Mouse (Mus musculus) gastrocnemius, adult 8-10 months (tissue): ENCODE measurements around the gene Exosc5. TPM values are rescaled to one million over a fixed set of nuclear protein-coding genes. Genes with fewer than 3 reads are reported as not detected.

Experiments used
- DNase-seq, 2 experiments: peaks; one replicate each; pipeline ENCODE4 v3.0.0; 2022; ENCODE audit warnings: low spot score in 2 of 2
- total RNA-seq, 4 experiments: library from RNA; stranded (reverse); gene quantifications; 2 replicates each; pipeline ENCODE4 v1.2.4; 2022

Exosc5 gene
- total RNA-seq, 4 experiments from 2014 or later, result 24.3 to 32.8 (median 27.2) TPM

DNA sequence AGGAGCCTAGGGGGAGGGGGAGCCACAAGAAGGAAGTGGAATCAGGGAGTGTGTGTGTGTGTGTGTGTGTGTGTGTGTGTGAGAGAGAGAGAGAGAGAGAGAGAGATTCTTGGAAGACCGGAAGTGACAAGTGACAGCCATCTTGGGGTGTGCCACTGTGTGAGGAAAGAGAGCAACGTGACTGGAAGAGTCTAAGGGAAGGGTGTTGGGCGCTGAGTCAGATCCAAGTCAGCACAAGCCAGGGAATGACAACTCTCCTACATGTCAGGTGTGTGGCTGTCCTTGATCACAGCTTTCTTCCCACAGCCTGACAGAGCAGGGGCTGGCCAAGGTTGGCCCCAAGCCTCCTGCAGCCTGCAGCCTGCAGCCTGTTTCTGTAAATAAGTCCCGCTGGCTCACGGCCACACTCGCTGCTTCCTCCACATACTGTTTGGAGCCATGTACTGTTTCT, 46.9 kb downstream of the Exosc5 start:
- no peak for DNase-seq

DNA sequence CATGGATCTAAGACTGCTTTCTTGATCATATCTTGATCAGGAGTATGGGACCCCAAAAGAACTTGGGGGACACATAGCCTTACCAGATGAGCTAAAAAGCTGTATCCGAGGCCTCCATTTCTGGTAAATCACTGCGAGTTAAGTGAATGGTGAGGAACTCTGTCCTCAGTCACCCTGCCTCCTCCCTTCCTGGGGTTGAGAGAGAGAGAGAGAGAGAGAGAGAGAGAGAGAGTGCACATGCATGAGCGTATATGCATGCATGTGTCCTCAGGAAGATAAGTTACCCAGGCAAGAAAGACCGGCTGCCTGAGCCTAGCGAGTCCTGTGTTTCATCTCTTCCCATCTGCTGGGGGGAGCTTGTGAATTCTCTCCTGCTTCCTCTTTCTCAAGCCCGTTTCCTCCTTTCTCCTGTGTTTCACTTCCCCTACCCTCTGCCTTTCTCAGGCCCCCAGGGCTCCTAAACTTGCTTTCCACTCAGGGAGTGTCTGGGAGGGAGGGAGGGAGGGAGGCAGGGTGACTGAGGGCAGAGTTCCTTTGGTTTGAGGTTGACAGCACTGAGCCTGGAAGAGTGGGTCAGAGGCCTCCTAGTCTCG, 47.7 kb downstream of the Exosc5 start:
- DNase-seq, result no peak

DNA sequence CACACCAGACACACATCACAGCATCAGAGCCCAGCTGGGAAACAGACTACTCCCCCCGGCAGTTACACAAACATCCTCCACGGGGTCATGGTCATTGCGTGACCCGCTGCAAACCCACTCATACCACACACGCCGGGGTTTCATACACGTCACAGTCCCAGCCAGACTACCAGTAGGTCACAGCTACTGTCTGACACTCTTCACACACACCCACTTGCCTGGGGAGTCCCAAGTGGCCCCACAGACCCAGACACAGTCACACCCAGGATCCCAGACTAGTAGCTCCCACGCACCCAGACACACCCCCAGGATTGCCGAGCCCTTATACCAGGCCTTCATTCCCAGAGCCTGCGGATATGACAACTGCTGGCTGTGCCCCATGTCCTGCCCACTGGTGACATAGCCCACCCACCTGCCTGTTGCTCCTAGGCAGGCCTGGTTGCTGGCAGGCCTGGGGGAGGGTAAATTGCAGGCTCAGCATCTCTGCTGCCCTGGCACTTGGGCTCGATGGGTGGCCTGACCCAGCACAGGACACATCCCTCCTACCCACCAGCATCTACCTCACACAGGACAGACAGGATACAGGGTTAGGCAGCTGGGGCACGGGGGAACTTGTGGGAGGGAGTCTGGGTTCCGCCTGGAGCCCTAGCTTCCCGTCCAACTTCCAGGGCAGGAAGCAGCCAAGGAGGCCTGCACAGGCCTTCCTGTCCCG, 48.8 kb downstream of the Exosc5 start:
- peak in 1 of 2 experiments; percentile 30 for DNase-seq

DNA sequence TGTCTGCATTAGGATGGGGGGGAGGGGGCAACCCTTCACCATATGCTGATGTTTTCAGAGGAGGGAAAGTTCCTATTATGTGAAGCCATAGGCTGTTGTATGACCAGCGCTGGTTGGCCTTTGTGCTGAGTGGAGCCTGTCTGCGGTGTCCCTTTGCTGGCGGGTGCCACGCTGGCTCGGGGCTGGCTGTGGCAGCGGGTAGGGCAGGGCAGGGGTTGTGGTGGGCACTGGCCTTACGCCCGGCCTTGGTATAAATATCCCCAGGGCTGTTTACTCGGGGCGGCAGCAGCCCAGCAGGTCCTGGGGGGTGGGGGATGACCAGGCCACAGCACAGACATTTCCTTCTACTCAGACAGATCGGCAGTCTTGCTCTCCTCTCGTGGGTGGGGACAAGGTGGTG, 51.0 kb downstream of the Exosc5 start:
- peak in 1 of 2 experiments; percentile 57 for DNase-seq

DNA sequence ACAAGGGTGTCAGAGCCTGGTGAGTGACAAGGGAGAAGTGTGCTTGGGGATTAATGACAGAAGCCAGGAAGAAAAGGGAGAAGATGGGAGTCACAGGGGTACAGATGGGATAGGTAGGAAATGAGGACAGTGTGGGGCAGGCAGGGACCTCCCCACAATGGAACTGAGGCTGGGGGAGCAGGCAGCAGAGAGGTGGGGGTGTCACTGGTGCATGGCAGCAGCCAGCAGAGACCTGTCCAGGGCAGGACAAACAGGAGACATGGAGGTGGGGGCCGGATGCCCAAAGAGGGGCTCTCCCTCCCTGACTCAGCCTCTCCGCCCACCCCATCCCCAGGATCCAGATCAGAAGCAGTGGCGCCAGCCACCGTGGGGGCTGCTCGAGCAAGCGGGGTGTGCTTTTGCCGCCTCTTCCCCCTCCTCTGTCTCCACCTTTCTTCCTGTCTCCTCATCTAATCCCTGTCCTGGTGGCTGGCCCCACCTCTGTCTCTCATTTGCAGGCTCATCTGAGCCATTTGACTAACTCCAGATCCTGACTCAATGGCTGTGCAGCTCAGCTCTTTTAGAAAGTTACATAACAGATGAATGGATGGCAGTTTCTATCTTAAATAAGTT, 51.7 kb downstream of the Exosc5 start:
- peak in 1 of 2 experiments; percentile 18 for DNase-seq

DNA sequence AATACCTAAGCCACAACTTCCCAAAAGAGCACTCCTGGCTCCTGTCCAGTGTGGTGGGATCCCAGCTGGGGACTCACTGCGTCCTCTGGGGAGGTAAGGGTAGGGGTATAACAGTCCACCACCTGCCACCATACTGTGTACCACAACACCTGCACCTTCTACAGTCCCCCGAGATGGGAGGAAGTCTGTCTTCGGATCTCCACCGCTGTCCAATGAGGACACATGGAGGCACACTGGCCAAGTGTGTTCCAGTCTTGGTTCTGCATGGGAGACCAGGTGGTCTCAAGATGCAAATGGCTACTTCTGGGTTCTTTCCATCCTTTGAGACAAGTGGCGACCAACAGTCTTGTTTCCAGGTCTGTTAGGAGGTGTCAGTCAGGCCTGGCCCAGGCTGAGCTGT, 52.2 kb downstream of the Exosc5 start:
- DNase-seq, result no peak

DNA sequence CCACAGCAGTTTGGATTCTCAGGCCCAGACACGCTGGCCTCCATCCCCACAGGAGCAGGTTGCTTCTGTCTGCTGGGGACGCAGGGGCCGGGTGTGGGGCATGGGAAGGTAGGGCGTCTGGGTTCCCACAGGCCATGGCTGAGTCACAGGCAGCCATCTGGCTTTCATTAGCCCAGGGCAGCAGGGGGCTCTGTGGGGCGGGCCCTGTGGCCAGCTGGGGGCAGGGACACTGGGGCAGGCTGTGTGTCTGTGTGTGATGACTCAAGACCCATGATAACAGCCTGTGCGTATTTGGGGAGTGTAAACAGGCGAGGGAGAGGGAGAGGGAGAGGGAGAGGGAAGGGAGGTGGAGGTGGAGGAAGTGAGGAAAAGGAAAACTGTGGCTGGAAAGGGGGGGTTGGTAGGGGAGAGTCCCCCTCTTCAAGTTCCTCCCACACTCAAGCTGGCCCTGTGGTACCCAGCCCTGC, 52.8 kb downstream of the Exosc5 start:
- DNase-seq, result peak in 1 of 2 experiments; percentile 56

DNA sequence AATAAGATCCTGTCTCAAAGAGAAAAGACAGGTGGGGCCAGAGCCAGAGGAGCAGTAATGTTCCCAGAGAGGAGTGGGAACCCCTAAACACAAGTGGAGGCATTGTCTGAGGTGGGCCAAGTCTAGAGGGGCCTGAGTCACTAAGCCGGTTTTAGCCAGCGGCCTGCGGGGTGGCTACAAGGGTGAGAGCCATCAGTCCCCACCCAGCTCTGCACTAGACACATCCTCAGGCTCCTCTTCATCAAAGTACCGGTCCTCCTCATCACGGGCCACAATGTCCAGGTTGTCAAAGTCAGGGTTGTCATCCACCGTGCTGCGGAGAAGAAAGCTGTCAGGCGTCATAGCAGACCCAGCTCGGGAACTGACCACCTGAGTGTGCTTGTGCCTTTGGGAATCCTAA, 53.8 kb downstream of the Exosc5 start:
- DNase-seq, result no peak

DNA sequence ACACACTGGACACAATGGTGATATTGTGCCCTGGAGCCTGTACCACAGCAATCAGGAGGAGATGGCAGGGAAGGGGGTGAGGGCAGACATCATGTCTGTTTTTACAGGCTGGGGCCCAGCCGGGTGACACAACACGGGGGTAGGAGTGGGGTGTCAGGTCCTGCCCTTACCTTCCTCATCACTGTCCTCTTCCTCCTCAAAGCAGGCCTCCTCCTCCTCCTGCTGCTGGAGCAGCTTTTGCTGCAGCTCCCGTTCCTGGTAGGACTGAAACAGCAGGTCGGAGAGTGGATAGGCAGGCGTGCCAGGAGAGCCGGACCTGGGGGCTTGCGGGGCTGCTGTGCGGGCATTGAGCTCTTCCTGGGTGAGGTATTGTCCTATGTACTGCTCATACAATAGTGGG, 55.6 kb downstream of the Exosc5 start:
- no peak for DNase-seq

DNA sequence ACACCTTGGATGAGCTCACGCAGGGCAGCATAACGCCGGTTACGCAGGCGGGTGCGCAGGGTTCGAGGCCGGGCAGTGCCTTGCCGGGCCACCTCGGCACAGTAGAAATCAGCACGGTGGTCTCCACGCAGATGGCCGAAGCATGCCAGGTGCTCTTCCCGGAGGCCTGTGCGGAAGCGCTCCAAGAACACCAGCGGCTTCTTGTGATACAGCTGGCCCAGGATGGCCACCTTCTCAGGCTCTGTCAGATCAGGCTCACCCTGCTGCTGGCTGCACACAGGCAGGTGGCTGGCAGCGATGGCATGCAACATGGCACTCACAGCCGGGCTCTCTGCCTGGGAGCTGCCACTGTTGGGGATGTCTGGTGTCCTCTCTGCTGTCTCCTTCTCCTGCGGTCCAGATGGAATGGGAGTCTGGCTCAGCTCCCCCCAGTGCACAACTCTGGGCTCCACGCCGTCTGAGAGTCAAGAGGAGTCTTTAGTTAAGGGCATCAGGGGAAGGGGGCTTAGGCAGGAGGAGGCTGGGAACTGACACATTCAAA, 56.8 kb downstream of the Exosc5 start:
- DNase-seq, result no peak

DNA sequence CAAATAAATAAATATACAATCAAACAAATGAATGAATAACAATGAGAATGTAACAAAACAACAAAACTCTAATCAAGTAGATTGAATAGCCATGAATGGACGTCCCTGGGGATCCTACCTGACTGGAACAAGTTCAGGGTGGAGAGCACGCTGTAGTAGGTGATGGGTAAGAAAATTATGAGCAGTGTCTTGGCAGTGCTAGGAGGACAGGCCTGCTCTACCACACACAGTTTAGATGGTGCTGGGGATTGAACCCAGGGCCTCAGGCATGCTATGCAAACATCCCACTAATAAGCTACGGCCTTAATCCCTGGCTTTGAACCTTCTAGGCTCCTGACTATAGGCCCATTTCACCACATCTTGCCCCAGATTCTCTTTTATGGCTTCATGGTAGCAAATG, 58.5 kb downstream of the Exosc5 start:
- DNase-seq, result no peak

DNA sequence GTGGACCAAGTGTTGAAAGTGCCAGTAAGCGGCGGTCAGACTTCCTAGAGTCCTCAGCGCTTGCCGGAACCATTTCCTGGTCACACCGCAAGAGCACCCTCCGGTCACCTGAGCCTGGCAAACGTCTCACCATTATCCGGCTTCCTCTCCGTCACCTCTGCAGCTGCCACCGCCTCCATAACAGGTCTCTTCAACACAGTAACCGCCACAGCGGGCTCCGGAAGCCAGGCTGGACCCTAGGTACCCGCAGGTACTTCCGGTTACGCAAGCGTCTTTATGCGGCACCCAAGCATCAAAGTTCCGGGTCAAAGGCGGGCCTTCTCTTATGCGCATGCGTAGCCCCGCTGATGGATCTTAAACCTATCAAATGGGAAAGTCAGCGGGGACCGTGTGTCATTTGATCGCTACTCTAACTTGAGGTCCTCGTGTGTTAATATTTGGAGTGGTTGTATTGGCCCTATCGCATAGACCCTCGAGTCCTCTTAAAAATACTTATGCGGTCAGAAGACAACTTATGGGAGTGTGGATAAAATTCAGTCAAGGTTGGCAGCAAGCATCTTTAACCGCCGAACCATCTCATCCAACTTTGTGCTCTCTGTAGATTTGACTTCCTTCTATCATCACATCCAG, 59.9 kb downstream of the Exosc5 start, which contains the start of gene Ccdc97:
TSS of gene Ccdc97 (minus strand) at position 301 of the 630 bp plus-strand sequence.
- DNase-seq, result peak; percentile 90 to 91

DNA sequence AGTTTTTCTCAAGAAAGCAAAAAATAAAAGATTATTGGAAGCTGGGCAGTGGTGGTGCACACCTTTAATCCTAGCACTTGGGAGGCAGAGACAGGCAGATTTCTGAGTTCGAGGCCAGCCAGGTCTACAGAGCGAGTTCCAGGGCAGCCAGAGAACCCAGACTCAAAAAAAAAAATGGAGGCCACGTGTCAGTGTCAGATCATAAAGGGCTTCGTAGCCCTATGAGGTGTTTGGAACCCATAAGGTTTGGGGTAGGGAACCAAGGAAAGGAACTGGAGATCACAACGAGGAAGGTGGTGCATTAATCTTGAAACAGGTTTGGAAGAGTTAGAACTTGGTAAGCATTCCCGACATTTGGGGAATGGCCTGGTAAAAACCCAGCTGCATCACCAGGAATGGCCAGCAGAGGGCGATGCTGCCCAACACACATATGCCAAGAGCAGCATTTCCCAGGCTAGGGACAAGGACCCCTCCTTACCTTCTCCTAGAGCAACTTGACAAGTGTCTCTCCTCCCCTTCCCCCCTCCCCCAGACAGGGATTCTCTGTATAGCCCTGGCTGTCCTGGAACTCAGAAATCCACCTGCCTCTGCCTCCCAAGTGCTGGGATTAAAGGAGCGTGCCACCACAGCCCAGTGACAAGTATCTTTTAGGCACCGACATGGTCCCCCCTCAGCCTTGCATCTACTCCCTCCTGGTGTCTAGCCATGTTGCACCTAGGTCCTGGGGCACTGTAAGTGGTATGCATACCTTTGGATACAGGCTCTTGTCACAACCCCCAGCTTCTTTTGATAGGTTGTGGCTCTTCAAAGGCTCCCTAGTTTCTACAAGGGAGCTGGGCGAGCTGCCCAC, 61.0 kb downstream of the Exosc5 start:
- peak; percentile 72 to 73 for DNase-seq

DNA sequence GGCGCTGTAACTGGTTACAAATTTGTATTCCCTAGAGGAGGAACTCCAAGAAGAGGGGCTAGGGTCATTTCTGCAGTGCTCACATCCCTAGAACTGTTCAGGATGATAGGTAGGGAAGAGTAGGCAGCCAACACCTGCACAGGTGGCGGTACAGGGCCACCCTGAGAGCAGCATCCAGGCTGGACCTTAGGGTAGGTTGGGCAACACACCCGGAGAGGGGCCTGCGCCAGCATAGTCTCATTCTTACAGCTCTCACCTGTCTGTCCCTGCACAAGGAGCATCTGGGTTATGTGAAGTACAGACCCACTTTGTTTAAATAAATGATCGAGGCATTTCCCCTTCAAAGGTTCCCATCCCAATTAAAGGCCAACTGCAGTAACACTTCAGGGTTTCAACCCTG, 61.8 kb downstream of the Exosc5 start:
- no peak for DNase-seq

Other genes with a start within 250 kb of the Exosc5 start
- gene Cxcl17, start 246.3 kb upstream of the Exosc5 start, total RNA-seq, result not detected
- gene Ceacam1, start 181.6 kb upstream of the Exosc5 start, total RNA-seq, result 1 to 10 TPM; 1.9 to 4.8 (median 3.3) TPM
- gene Ceacam2, start 119.3 kb upstream of the Exosc5 start, total RNA-seq, result under 1 TPM; 0.17 to 0.67 (median 0.33) TPM
- not detected for gene Erich4, start 43.3 kb upstream of the Exosc5 start, total RNA-seq
- 10 to 100 TPM; 32.4 to 38.1 (median 36.0) TPM for gene Dmac2, start 39.8 kb upstream of the Exosc5 start, total RNA-seq
- gene B3gnt8, start 32.5 kb upstream of the Exosc5 start, total RNA-seq, result 1 to 10 TPM in 2 of 4 experiments, under 1 TPM in 2; 0.22 to 1.5 (median 0.95) TPM
- 100 to 1,000 TPM; 116 to 140 (median 128) TPM for gene Bckdha, start 183 bp upstream of the Exosc5 start, total RNA-seq
- not detected for gene Tmem91, start 16.0 kb downstream of the Exosc5 start, total RNA-seq
- gene B9d2, start 21.6 kb downstream of the Exosc5 start, total RNA-seq, result 10 to 100 TPM in 1 of 4 experiments, 1 to 10 TPM in 3; 6.6 to 10.6 (median 6.8) TPM
- 1 to 10 TPM; 2.1 to 4.7 (median 3.9) TPM for gene Tgfb1, start 27.8 kb downstream of the Exosc5 start, total RNA-seq
- 10 to 100 TPM; 42.1 to 47.9 (median 46.9) TPM for gene Ccdc97, start 59.9 kb downstream of the Exosc5 start, total RNA-seq
- 10 to 100 TPM; 64.8 to 83.6 (median 73.5) TPM for gene Hnrnpul1, start 95.6 kb downstream of the Exosc5 start, total RNA-seq
- 10 to 100 TPM; 22.0 to 45.0 (median 28.1) TPM for gene Axl, start 129.5 kb downstream of the Exosc5 start, total RNA-seq
- gene Cyp2s1, start 157.7 kb downstream of the Exosc5 start, total RNA-seq, result under 1 TPM in 3 of 4 experiments, not detected in 1; 0.11 to 0.44 (median 0.22) TPM
- under 1 TPM in 1 of 4 experiments, not detected in 3; 0.13 TPM for gene Cyp2b10, start 238.5 kb downstream of the Exosc5 start, total RNA-seq